Mouse (Mus musculus): ENCODE results near the gene Slc35c1.
A peak's percentile ranks its signal among the peaks of the same experiment; 100 is the strongest.

Gene Slc35c1

GRCm38 (mm10) chr2:92433578-92434374 is 26.6 kb downstream of the Slc35c1 start, which contains the start of gene Cry2:
Cry2 (minus strand) TSS chr2:92434043.
- DNase-seq, result peak; percentile 100

- DNase-seq, result peak; percentile 73
Observed at GRCm38 (mm10) chr2:92432299-92433295, 27.7 kb downstream of the Slc35c1 start.

- DNase-seq, result no peak
Observed at GRCm38 (mm10) chr2:92431611-92432179, 28.6 kb downstream of the Slc35c1 start.

GRCm38 (mm10) chr2:92430723-92431541 is 29.4 kb downstream of the Slc35c1 start:
- DNase-seq, result peak; percentile 71

- no peak for DNase-seq
Observed at GRCm38 (mm10) chr2:92430089-92430488, 30.2 kb downstream of the Slc35c1 start.

- DNase-seq, result peak; percentile 49
Observed at GRCm38 (mm10) chr2:92427882-92428281, 32.5 kb downstream of the Slc35c1 start.

- no peak for DNase-seq
Observed at GRCm38 (mm10) chr2:92426426-92426825, 33.9 kb downstream of the Slc35c1 start.

- no peak for DNase-seq
Observed at GRCm38 (mm10) chr2:92425366-92425765, 35.0 kb downstream of the Slc35c1 start.

- DNase-seq, result no peak
Observed at GRCm38 (mm10) chr2:92424462-92425308, 35.7 kb downstream of the Slc35c1 start.

- DNase-seq, result no peak
Observed at GRCm38 (mm10) chr2:92423702-92424461, 36.5 kb downstream of the Slc35c1 start.

- no peak for DNase-seq
Observed at GRCm38 (mm10) chr2:92423156-92423555, 37.2 kb downstream of the Slc35c1 start.

- DNase-seq, result no peak
Observed at GRCm38 (mm10) chr2:92422388-92423135, 37.8 kb downstream of the Slc35c1 start.

GRCm38 (mm10) chr2:92421723-92422387 is 38.5 kb downstream of the Slc35c1 start:
- no peak for DNase-seq

- no peak for DNase-seq
Observed at GRCm38 (mm10) chr2:92411705-92412104, 48.6 kb downstream of the Slc35c1 start.

- DNase-seq, result no peak
Observed at GRCm38 (mm10) chr2:92408309-92409045, 51.9 kb downstream of the Slc35c1 start.

- no peak for DNase-seq
Observed at GRCm38 (mm10) chr2:92405687-92406086, 54.7 kb downstream of the Slc35c1 start.

- no peak for DNase-seq
Observed at GRCm38 (mm10) chr2:92404737-92405136, 55.6 kb downstream of the Slc35c1 start.

- no peak for DNase-seq
Observed at GRCm38 (mm10) chr2:92403776-92404319, 56.5 kb downstream of the Slc35c1 start.

Data from liver (tissue).